ENCODE assay signal across 8 mouse cellular contexts in genomic region chr2:93180077-93180844, GRCm38 (mm10). TPM values are rescaled to one million over a fixed set of nuclear protein-coding genes. Genes with fewer than 3 reads are reported as not detected.
A peak's percentile ranks its signal among the peaks of the same experiment; 100 is the strongest.
DNase-seq lines count a peak whose midpoint lies in the region; ATAC-seq and TF ChIP-seq lines count a peak whose summit lies in the region.

No protein-coding gene starts in this region.

- no peak overlapping the region for H3K27ac ChIP-seq in kidney, adult 2 months (ENCODE audit: insufficient read depth, low read depth, low read length)
- peak overlapping the region; percentile 84 for H3K27ac ChIP-seq in forebrain, embryonic 10.5 days
- H3K27ac ChIP-seq in liver, embryonic 13.5 days: no peak overlapping the region

- peak overlapping the region; percentile 37 for H3K4me2 ChIP-seq in liver, embryonic 13.5 days

- TF ChIP-seq CTCF in kidney, adult 2 months (conservative IDR thresholded peaks at IDR 0.05; ENCODE audit: insufficient read depth, insufficient read length, low read depth, low read length): no peak

- WGBS in kidney, adult 2 months: 15% methylated on average over 41 of the region's 41 CpGs
- WGBS in forebrain, embryonic 10.5 days: 2% methylated on average over 41 of the region's 41 CpGs
- WGBS in liver, embryonic 13.5 days (ENCODE audit: insufficient replicate concordance): 3% methylated on average over 41 of the region's 41 CpGs

- DNase-seq in kidney, adult 18-20 months: peak; percentile 32
- no peak for DNase-seq in kidney, adult 2 months
- DNase-seq in MN1 (ENCODE audit: low spot score) (peak; percentile 71), adipocyte (ENCODE audit: low spot score) (no peak)
- DNase-seq in forebrain, embryonic 10.5 days (ENCODE audit: extremely low spot score, low spot score): peak; percentile 44
- DNase-seq in induced T-regulatory cell, adult 2 months (ENCODE audit: low read depth): peak; percentile 35
- no peak for DNase-seq in liver, embryonic 13.5 days
- DNase-seq in right cerebral cortex, adult 2 months (ENCODE audit: low spot score in 2 of 2): peak; percentile 78 to 82

- no peak for TF ChIP-seq POLR2A in kidney, adult 2 months (IDR thresholded peaks at IDR 0.05; ENCODE audit: low read depth, low read length)

- H3K36me3 ChIP-seq in kidney, adult 2 months (ENCODE audit: control insufficient read depth, insufficient read depth, low read length): no peaks in the 10 kb centered on the region
- no peaks in the 10 kb centered on the region for H3K36me3 ChIP-seq in forebrain, embryonic 10.5 days (replicated peaks)
- H3K36me3 ChIP-seq in liver, embryonic 13.5 days: no peaks in the 10 kb centered on the region

- H3K27me3 ChIP-seq in kidney, adult 2 months (replicated peaks; ENCODE audit: control insufficient read depth, insufficient read depth, low read length): no peaks in the 10 kb centered on the region
- peaks cover 98% of the 10 kb centered on the region for H3K27me3 ChIP-seq in forebrain, embryonic 10.5 days (ENCODE audit: poor library complexity, severe bottlenecking)
- peaks cover 95% of the 10 kb centered on the region for H3K27me3 ChIP-seq in liver, embryonic 13.5 days

- no peaks in the 10 kb centered on the region for H3K4me1 ChIP-seq in kidney, adult 2 months (ENCODE audit: control insufficient read depth, insufficient read depth, low read length)
- H3K4me1 ChIP-seq in forebrain, embryonic 10.5 days: peaks cover 68% of the 10 kb centered on the region
- peaks cover 5% of the 10 kb centered on the region for H3K4me1 ChIP-seq in liver, embryonic 13.5 days (replicated peaks)

- H3K9me3 ChIP-seq in forebrain, embryonic 10.5 days: no peaks in the 10 kb centered on the region
- H3K9me3 ChIP-seq in liver, embryonic 13.5 days (replicated peaks): no peaks in the 10 kb centered on the region

- no peak overlapping the region for H3K4me3 ChIP-seq in kidney, adult 2 months (ENCODE audit: insufficient read depth, low read depth, low read length)
- peak overlapping the region; percentile 52 for H3K4me3 ChIP-seq in forebrain, embryonic 10.5 days
- H3K4me3 ChIP-seq in liver, embryonic 13.5 days (replicated peaks): 0 out of 2 replicates have a peak overlapping the region, but pooled peaks have one; percentile 6

- H3K9ac ChIP-seq in liver, embryonic 13.5 days: no peak overlapping the region

- ATAC-seq in liver, embryonic 13.5 days (ENCODE audit: low read depth): no peak

RNA-seq across cellular contexts. Expression of gene Trp53i11, which starts 7.1 kb away (rescaled TPM):
- 18.1 and 18.3 TPM in 2 replicates for polyA plus RNA-seq in kidney, adult 2 months (2012; rRNA removed)
- polyA plus RNA-seq in forebrain, embryonic 10.5 days (2016; fragmentation: Nextera tagmentation; extraction: Ambion mirVana): 74.4 and 77.0 TPM in 2 replicates
- 1.5 and 2.2 TPM in 2 replicates for polyA plus RNA-seq in liver, embryonic 13.5 days (2015; fragmentation: Nextera tagmentation; extraction: Ambion mirVana)

Comparison
In these comparisons a context has a peak if more than half of its experiments do, and no peak if none do; other contexts are left out.
1. DNase-seq: peak in kidney, adult 18-20 months (single experiment), MN1 (single experiment), forebrain, embryonic 10.5 days (single experiment), induced T-regulatory cell, adult 2 months (single experiment) and right cerebral cortex, adult 2 months (2 of 2); none in kidney, adult 2 months (single experiment), liver, embryonic 13.5 days (single experiment) and adipocyte (single experiment).